Mouse (Mus musculus): ENCODE data around the gene Olfr1099.

DNA sequence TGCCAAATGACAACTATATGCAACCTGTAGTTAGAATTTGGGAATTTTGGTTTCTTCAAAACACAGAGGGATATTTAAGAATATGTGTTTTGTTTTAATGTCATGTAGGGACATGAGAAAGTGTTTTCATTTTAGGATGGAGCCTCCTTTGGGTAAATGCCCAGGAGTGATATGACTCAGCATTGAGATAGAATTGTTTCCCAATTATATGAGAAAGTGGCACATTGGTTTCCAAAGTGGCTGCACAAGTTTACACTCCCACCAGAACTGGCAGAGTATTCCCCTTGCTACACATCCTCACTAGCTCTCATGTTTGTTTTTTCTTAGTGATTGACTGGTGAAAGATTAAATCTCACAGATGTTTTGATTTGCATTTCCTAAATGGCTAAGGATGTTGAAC lies 33.9 kb downstream of the Olfr1099 start:
- TF ChIP-seq CTCF (IDR thresholded peaks at IDR 0.05; ENCODE audit: low read depth) (no peak), EP300 (optimal IDR thresholded peaks at IDR 0.05) (no peak)

All from stomach, postnatal 0 days (tissue).